Mouse (Mus musculus) heart, postnatal 10 days (tissue): Measurements from ENCODE around the gene Dnm2. TPM values are rescaled to one million over a fixed set of nuclear protein-coding genes. Genes with fewer than 3 reads are reported as not detected.
"Not testable (repeated sequence)": the region's sequence is repeated elsewhere in the genome, so short reads cannot be mapped to it uniquely, and the experiment has no call there.

Experiments used
- DNase-seq, 2 experiments: peaks; one replicate each; pipeline ENCODE4 v3.0.0; 2021
- intact Hi-C: fragments of 180-260 bp; cut with DNase I; formaldehyde crosslinking; loops from one replicate; pipeline ENCODE4 v1.15.1; 2025
- microRNA-seq, 2 experiments: library from miRNA; unstranded; fragments of <30 nt; microRNA quantifications; one replicate each; pipeline ENCODE4 v1.2.0; 2022
- total RNA-seq, 2 experiments: library from RNA; stranded (reverse); gene quantifications; 2 replicates each; pipeline ENCODE4 v1.2.3; 2021

The Dnm2 gene
- total RNA-seq, 2 experiments from 2014 or later = 90.0 to 90.6 TPM

GRCm38 (mm10) chr9:21536501-21536900 lies 111.8 kb downstream of the Dnm2 start:
- intact Hi-C loops = no loop called here

DNA sequence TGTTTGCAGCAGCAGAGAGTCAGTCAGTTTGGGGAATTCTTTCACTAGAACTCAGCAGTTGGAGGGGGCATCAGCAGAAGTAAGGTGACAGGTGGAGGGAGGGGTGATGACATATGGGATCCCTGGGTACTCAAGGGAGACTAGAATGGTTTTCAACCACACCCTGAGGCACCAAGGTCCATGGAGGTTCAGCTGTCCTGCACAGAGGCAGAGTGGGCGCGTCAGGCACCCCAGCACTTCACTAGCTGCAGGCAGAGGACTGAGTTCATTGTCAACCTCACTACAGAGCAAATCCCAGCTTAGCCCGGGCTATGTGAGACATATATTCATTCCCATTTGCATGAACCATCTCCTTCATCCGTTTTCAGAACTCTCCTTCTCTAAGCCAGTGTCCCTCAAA lies 112.3 kb downstream of the Dnm2 start:
- DNase-seq = no peak
- intact Hi-C loops = no loop called here

More at GRCm38 (mm10) chr9:21536501-21536900, 111.8 kb downstream of the Dnm2 start:
- no peak for DNase-seq

- intact Hi-C loops = no loop called here
- no peak for DNase-seq
These were observed 115.5 kb downstream of the Dnm2 start for GRCm38 (mm10) chr9:21539981-21540753.

- intact Hi-C loops, DNase-seq: not testable (repeated sequence)
These were observed 117.3 kb downstream of the Dnm2 start for GRCm38 (mm10) chr9:21542001-21542400.

DNA sequence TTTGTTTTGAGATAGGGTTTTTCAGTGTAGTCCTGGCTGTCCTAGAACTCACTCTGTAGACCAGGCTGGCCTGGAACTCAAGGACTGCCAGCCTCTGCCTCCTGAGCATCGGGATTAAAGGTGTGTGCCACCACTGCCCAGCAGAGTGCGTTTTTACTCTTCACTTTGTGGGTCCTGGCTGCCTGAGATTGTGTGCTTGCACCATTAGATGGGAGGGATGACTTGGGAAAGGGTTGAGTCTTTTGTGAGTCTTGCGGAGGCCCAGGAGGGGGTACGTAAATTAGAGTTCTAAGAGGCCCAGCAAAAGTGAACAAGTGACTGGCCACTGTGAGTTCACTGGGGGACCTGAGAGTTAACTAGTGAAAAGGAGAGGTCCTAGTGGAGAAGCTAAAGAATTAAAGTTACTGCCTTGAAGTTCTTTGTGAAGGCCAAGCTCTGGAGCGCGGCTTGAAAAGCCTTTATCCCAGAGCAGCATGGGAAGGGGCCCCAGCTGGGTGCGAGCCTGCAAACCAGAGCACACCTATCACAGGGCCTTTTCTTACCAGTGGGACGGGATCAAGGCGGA lies 120.7 kb downstream of the Dnm2 start:
- no peak for DNase-seq
- intact Hi-C loops = loop anchor here (2.0 kb wide), 1 partner anchor 35 kb away; the partner anchor contains the start of gene Tmed1

DNA sequence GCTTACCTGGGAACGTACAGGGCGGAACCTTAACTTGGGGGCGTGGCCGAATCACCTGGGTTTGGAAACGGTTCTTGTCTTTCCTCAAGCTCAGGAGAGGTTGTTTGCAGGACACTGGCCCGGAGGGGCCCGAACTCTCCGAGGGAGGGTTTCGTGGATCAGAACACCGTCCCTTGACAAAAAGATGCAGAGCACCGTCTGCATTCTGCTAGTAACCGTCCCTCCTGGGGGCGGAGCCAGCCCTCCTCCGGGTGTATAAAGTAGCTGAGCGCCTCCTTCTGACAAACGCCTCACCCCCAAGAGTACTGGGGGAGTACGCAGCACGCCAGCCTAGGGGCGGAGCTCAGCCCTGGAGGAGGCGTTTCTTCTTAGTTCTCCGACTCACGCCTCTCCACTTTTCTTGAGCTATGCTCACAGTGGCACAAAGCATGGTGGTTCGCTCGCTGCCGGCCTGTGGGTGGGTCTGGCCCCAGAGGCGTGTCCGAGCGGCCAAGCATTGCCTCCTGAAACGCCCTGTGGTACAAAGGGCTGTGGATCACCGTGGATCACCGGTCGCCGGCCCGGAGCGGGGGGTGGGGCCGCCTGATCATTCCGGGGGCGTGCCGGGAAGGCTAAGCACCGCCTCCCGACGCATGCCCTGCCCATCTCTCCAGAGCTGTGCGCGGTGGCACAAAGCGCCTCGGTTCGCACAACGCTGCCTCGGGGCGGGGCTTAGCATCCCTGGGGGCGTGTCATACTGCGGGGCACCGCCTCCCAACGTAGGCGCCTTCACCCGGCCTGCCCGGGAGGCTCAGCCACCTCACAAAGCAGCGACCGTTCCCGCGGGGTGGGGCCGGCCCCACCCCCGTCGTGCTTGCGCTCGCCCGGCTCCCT lies 121.4 kb downstream of the Dnm2 start:
- peak; percentile 100 for DNase-seq
- intact Hi-C loops = loop anchor here (2.0 kb wide), 2 partner anchors 35 to 47 kb away; partner anchors contain the start of genes Timm29, Tmed1 and Yipf2

DNA sequence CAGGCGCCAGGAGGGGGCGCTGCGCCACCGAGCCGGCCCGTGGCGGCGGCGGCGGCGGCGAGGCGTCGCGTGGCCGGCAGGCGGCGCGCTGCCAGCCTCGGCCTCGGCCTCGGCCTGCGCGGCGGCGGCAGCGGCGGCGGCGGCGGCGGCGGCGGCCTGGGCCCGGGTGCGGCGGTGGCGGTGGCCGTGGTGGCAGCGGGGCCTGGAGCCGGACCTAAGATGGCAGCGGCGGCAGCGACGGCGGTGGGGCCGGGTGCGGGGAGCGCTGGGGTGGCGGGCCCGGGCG lies 122.0 kb downstream of the Dnm2 start, which contains the start of gene Carm1:
TSS of gene Carm1 (plus strand) at position 106 of the 286 bp plus-strand sequence.
- intact Hi-C loops = loop anchor here (2.0 kb wide), 1 partner anchor 46 kb away; the partner anchor contains the start of genes Timm29 and Yipf2
- no peak for DNase-seq

GRCm38 (mm10) chr9:21547075-21547941 lies 122.6 kb downstream of the Dnm2 start:
- peak; percentile 73 to 74 for DNase-seq
- intact Hi-C loops = loop anchor here (2.0 kb wide), 1 partner anchor 45 kb away; the partner anchor contains the start of genes Timm29 and Yipf2

GRCm38 (mm10) chr9:21551049-21551448 lies 126.3 kb downstream of the Dnm2 start:
- intact Hi-C loops = no loop called here
- DNase-seq = no peak

DNA sequence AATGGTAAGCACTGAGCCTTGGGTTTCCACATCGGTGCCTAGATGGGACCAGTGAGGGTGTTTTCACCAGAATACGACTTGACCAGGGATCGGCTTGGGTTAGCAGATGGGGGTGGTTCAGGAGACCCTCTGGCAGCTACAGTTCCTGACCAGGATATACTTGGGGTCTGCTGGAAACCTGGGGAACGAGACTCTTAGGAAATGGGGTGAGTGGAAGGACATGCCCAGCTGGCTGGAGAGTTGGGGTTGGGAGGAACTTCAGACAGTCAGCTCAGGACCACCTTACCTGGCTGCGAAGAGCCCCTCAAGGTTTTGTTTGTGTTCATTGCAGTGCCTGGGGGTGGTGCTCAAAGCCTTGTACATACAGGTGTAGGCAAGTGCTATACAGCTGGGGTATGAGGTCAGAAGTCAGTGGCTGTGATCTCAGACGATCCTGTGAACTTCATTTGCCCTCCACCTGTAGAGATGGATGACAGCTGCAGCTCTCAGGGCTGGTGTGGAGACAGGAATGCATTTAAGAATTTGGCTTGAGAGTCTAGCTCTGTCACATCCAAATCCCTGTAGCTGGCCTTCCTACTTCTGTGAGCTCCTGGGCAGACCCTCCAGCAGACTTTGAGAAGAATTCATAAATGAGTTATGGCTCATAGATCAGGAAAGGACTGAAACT lies 129.0 kb downstream of the Dnm2 start:
- intact Hi-C loops = no loop called here
- no peak for DNase-seq

DNA sequence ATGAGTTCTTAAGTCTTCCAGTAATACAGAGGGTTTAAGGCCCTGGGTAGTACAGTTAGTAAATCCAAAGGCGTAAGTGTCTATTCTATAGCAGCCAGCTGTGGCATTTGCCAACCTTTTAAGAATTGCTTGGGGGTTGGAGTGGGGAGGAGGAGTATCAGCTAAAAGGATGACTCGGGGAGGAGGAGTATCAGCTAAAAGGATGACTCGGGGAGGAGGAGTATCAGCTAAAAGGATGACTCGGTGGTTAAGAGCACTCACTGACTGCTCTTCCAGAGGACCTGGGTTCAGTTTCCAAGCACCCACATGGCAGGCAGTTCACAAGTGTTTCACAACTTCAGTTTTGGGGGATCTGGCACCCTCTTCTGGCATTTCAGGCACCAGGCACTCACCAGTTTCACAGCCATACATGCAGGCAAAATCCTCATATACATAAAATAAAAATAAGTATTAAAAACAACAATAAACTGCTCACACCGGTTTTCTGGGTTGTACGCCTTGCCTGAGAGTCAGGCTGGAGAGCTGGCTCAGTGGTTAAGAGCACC lies 130.6 kb downstream of the Dnm2 start:
- intact Hi-C loops = no loop called here
- no peak for DNase-seq

GRCm38 (mm10) chr9:21556996-21557395 lies 132.3 kb downstream of the Dnm2 start:
- intact Hi-C loops = no loop called here

More at GRCm38 (mm10) chr9:21556996-21557395, 132.3 kb downstream of the Dnm2 start:
- DNase-seq = peak in 1 of 2 experiments; percentile 13

Small RNA genes lying within 50 kb of the gene (microRNA-seq; reads per million reads assigned to microRNA genes)
- gene Mir199a-1 = 0.47 to 2.8 reads per million in 2 experiments

Other genes starting within 250 kb of the Dnm2 start
- 10 to 100 TPM; 38.5 to 39.5 TPM for gene Keap1, start 185.5 kb upstream of the Dnm2 start, total RNA-seq
- gene S1pr5, start 176.5 kb upstream of the Dnm2 start, total RNA-seq = under 1 TPM; 0.41 to 0.50 TPM
- gene Atg4d, start 159.6 kb upstream of the Dnm2 start, total RNA-seq = 10 to 100 TPM; 67.6 to 69.6 TPM
- gene Kri1, start 136.9 kb upstream of the Dnm2 start, total RNA-seq = 10 to 100 TPM; 18.9 to 19.7 TPM
- 10 to 100 TPM; 24.5 to 25.3 TPM for gene Cdkn2d, start 133.5 kb upstream of the Dnm2 start, total RNA-seq
- not detected for gene Ap1m2, start 112.6 kb upstream of the Dnm2 start, total RNA-seq
- gene Slc44a2, start 104.2 kb upstream of the Dnm2 start, total RNA-seq = 10 to 100 TPM; 86.7 to 95.4 TPM
- gene Ilf3, start 57.0 kb upstream of the Dnm2 start, total RNA-seq = 10 to 100 TPM; 41.3 to 51.0 TPM
- 10 to 100 TPM; 10.6 to 11.5 TPM for gene Qtrt1, start 13.1 kb upstream of the Dnm2 start, total RNA-seq
- 10 to 100 TPM; 44.8 to 46.7 TPM for gene Tmed1, start 85.3 kb downstream of the Dnm2 start, total RNA-seq
- 1 to 10 TPM; 1.1 to 1.5 TPM for gene AB124611, start 101.3 kb downstream of the Dnm2 start, total RNA-seq
- 10 to 100 TPM; 65.9 to 66.1 TPM for gene Carm1, start 122.0 kb downstream of the Dnm2 start, total RNA-seq
- gene Timm29, start 167.8 kb downstream of the Dnm2 start, total RNA-seq = 10 to 100 TPM; 45.7 to 45.8 TPM
- gene Yipf2, start 167.9 kb downstream of the Dnm2 start, total RNA-seq = 1 to 10 TPM; 6.8 to 7.9 TPM
- 10 to 100 TPM; 55.6 to 59.8 TPM for gene Smarca4, start 191.3 kb downstream of the Dnm2 start, total RNA-seq